Mouse (Mus musculus): Measurements from ENCODE around the gene Hsd17b3. TPM values are rescaled to one million over a fixed set of nuclear protein-coding genes. Genes with fewer than 3 reads are reported as not detected.
A peak's percentile ranks its signal among the peaks of the same experiment; 100 is the strongest.

Gene Hsd17b3
- polyA plus RNA-seq, 1 experiment from 2014 or later: not detected

GRCm38 (mm10) chr13:64020902-64021311 is 68.1 kb downstream of the Hsd17b3 start:
- ATAC-seq (ENCODE audit: insufficient number of reproducible peaks, low FRiP score, low TSS enrichment, low read depth): peak; percentile 90
- Histone ChIP-seq H3K4me1 (peaks cover 56% of the 10 kb centered on the region), H3K9me3 (replicated peaks) (no peaks in the 10 kb centered on the region), H3K4me3 (replicated peaks) (no peak overlapping the region), H3K27ac (replicated peaks) (peak overlapping the region; percentile 90), H3K27me3 (no peaks in the 10 kb centered on the region), H3K9ac (no peak overlapping the region), H3K36me3 (no peaks in the 10 kb centered on the region), H3K4me2 (replicated peaks) (0 out of 2 replicates have a peak overlapping the region, but pooled peaks have one; percentile 17)
- 11% methylated on average over 7 of the region's 7 CpGs for WGBS

- Histone ChIP-seq H3K4me2 (replicated peaks) (no peak overlapping the region), H3K27ac (replicated peaks) (peak overlapping the region; percentile 73), H3K9me3 (replicated peaks) (no peaks in the 10 kb centered on the region), H3K27me3 (no peaks in the 10 kb centered on the region), H3K36me3 (no peaks in the 10 kb centered on the region), H3K4me1 (peaks cover 60% of the 10 kb centered on the region), H3K9ac (no peak overlapping the region), H3K4me3 (replicated peaks) (no peak overlapping the region)
- peak; percentile 52; the same call in 1 of the 2 replicates for ATAC-seq (ENCODE audit: insufficient number of reproducible peaks, low FRiP score, low TSS enrichment, low read depth)
- 48% methylated on average over 10 of the region's 10 CpGs for WGBS
Observed at GRCm38 (mm10) chr13:64018586-64019141, 70.4 kb downstream of the Hsd17b3 start.

GRCm38 (mm10) chr13:64016048-64016447 is 73.0 kb downstream of the Hsd17b3 start:
- 31% methylated on average over 4 of the region's 4 CpGs for WGBS

GRCm38 (mm10) chr13:64011157-64011556 is 77.9 kb downstream of the Hsd17b3 start:
- no peaks in the 10 kb centered on the region for H3K27me3 ChIP-seq
- peaks cover 22% of the 10 kb centered on the region for H3K4me1 ChIP-seq
- no peak overlapping the region for H3K4me2 ChIP-seq (replicated peaks)
- no peak overlapping the region for H3K4me3 ChIP-seq (replicated peaks)
- WGBS: 30% methylated on average over 4 of the region's 4 CpGs
- no peak overlapping the region for H3K9ac ChIP-seq
- H3K9me3 ChIP-seq (replicated peaks): no peaks in the 10 kb centered on the region
- ATAC-seq (ENCODE audit: insufficient number of reproducible peaks, low FRiP score, low TSS enrichment, low read depth): peak; percentile 15; the same call in 1 of the 2 replicates
- H3K27ac ChIP-seq (replicated peaks): peak overlapping the region; percentile 65
- no peaks in the 10 kb centered on the region for H3K36me3 ChIP-seq

More at GRCm38 (mm10) chr13:64016048-64016447, 73.0 kb downstream of the Hsd17b3 start:
- no peak overlapping the region for H3K4me3 ChIP-seq (replicated peaks)
- no peaks in the 10 kb centered on the region for H3K27me3 ChIP-seq
- no peak for ATAC-seq (ENCODE audit: insufficient number of reproducible peaks, low FRiP score, low TSS enrichment, low read depth)
- H3K27ac ChIP-seq (replicated peaks): peak overlapping the region; percentile 70; the same call in 1 of the 2 replicates
- H3K4me2 ChIP-seq (replicated peaks): no peak overlapping the region
- H3K4me1 ChIP-seq: peaks cover 54% of the 10 kb centered on the region
- H3K9me3 ChIP-seq (replicated peaks): no peaks in the 10 kb centered on the region
- no peaks in the 10 kb centered on the region for H3K36me3 ChIP-seq
- H3K9ac ChIP-seq: no peak overlapping the region

Other genes with a start within 250 kb of the Hsd17b3 start
- 4.3 and 6.4 TPM in 2 replicates for gene Slc35d2, start 40.1 kb upstream of the Hsd17b3 start, polyA plus RNA-seq (2015; fragmentation: Nextera tagmentation; extraction: Ambion mirVana)
- 18.0 and 18.8 TPM in 2 replicates for gene Zfp367, start 64.0 kb upstream of the Hsd17b3 start, polyA plus RNA-seq (2015; fragmentation: Nextera tagmentation; extraction: Ambion mirVana)
- 24.8 and 26.4 TPM in 2 replicates for gene Habp4, start 72.6 kb upstream of the Hsd17b3 start, polyA plus RNA-seq (2015; fragmentation: Nextera tagmentation; extraction: Ambion mirVana)
- gene Cdc14b, start 186.1 kb upstream of the Hsd17b3 start, polyA plus RNA-seq (2015; fragmentation: Nextera tagmentation; extraction: Ambion mirVana): 14.4 and 15.2 TPM in 2 replicates
- 41.0 and 45.8 TPM in 2 replicates for gene Aaed1, start 223.5 kb upstream of the Hsd17b3 start, polyA plus RNA-seq (2015; fragmentation: Nextera tagmentation; extraction: Ambion mirVana)

All from embryonic facial prominence, embryonic 15.5 days (tissue).